Mouse (Mus musculus): ENCODE measurements at regions not wholly inside any gene's neighbourhood (a gene's known extent, or its start where the extent isn't known, plus 50 kb on each side); places are given as distances from the start of the nearest gene placed in this dataset.
"Not testable (repeated sequence)": the region's sequence is repeated elsewhere in the genome, so short reads cannot be mapped to it uniquely, and the experiment has no call there.

GRCm38 (mm10) chr7:129754737-129755136, 163.1 kb downstream of the Wdr11 start:
- Histone ChIP-seq H3K4me1 (no peaks in the 10 kb centered on the region), H3K9me3 (no peaks in the 10 kb centered on the region), H3K27me3 (ENCODE audit: insufficient read depth, poor library complexity, severe bottlenecking) (no peaks in the 10 kb centered on the region), H3K36me3 (no peaks in the 10 kb centered on the region), H3K4me3 (no peak overlapping the region), H3K27ac (no peak overlapping the region)
- DNase-seq (ENCODE audit: low spot score): no peak
- 79% methylated on average over 5 of the region's 5 CpGs for WGBS

GRCm38 (mm10) chr7:129756138-129756537, 164.5 kb downstream of the Wdr11 start:
- Histone ChIP-seq H3K36me3 (no peaks in the 10 kb centered on the region), H3K9me3 (no peaks in the 10 kb centered on the region), H3K4me3 (no peak overlapping the region), H3K27me3 (ENCODE audit: insufficient read depth, poor library complexity, severe bottlenecking) (no peaks in the 10 kb centered on the region), H3K4me1 (peaks cover 8% of the 10 kb centered on the region), H3K27ac (no peak overlapping the region)
- no peak for DNase-seq (ENCODE audit: low spot score)
- 82% methylated on average over 6 of the region's 6 CpGs for WGBS

- no peak for DNase-seq (ENCODE audit: low spot score)
- Histone ChIP-seq H3K36me3 (no peaks in the 10 kb centered on the region), H3K27me3 (ENCODE audit: insufficient read depth, poor library complexity, severe bottlenecking) (no peaks in the 10 kb centered on the region), H3K4me1 (peaks cover 24% of the 10 kb centered on the region), H3K9me3 (no peaks in the 10 kb centered on the region), H3K27ac (0 out of 2 replicates have a peak overlapping the region, but pooled peaks have one; percentile 11), H3K4me3 (no peak overlapping the region)
- WGBS: 81% methylated on average over 4 of the region's 4 CpGs
These were observed 168.2 kb downstream of the Wdr11 start for GRCm38 (mm10) chr7:129759848-129760247.

- 72% methylated on average over 2 of the region's 2 CpGs for WGBS
- Histone ChIP-seq H3K36me3 (no peaks in the 10 kb centered on the region), H3K27ac (0 out of 2 replicates have a peak overlapping the region, but pooled peaks have one; percentile 11), H3K9me3 (no peaks in the 10 kb centered on the region), H3K4me3 (no peak overlapping the region), H3K4me1 (peaks cover 24% of the 10 kb centered on the region), H3K27me3 (ENCODE audit: insufficient read depth, poor library complexity, severe bottlenecking) (no peaks in the 10 kb centered on the region)
- DNase-seq (ENCODE audit: low spot score): peak; percentile 76
These were observed 168.7 kb downstream of the Wdr11 start for GRCm38 (mm10) chr7:129760386-129760785.

- H3K36me3 ChIP-seq: no peaks in the 10 kb centered on the region
- H3K9me3 ChIP-seq: no peaks in the 10 kb centered on the region
- H3K27me3 ChIP-seq (ENCODE audit: insufficient read depth, poor library complexity, severe bottlenecking): no peaks in the 10 kb centered on the region
- peaks cover 24% of the 10 kb centered on the region for H3K4me1 ChIP-seq
- peak; percentile 71 for DNase-seq (ENCODE audit: low spot score)
- WGBS: 33% methylated on average over 5 of the region's 5 CpGs
- 0 out of 2 replicates have a peak overlapping the region, but pooled peaks have one; percentile 30 for H3K27ac ChIP-seq
- H3K4me3 ChIP-seq: no peak overlapping the region
These were observed 172.1 kb downstream of the Wdr11 start for GRCm38 (mm10) chr7:129763754-129764153.

- H3K9me3 ChIP-seq: no peaks in the 10 kb centered on the region
- no peaks in the 10 kb centered on the region for H3K27me3 ChIP-seq (ENCODE audit: insufficient read depth, poor library complexity, severe bottlenecking)
- WGBS: 83% methylated on average over 5 of the region's 5 CpGs
These were observed 172.8 kb downstream of the Wdr11 start for GRCm38 (mm10) chr7:129764456-129764970.

GRCm38 (mm10) chr7:129765681-129766080, 174.0 kb downstream of the Wdr11 start:
- no peak overlapping the region for H3K4me3 ChIP-seq
- DNase-seq (ENCODE audit: low spot score): peak; percentile 67
- H3K36me3 ChIP-seq: no peaks in the 10 kb centered on the region
- H3K9me3 ChIP-seq: no peaks in the 10 kb centered on the region
- H3K27ac ChIP-seq: no peak overlapping the region
- peaks cover 16% of the 10 kb centered on the region for H3K4me1 ChIP-seq
- H3K27me3 ChIP-seq (ENCODE audit: insufficient read depth, poor library complexity, severe bottlenecking): no peaks in the 10 kb centered on the region
- 86% methylated on average over 7 of the region's 7 CpGs for WGBS

More at GRCm38 (mm10) chr7:129764456-129764970, 172.8 kb downstream of the Wdr11 start:
- Histone ChIP-seq H3K36me3 (no peaks in the 10 kb centered on the region), H3K4me3 (no peak overlapping the region), H3K27ac (0 out of 2 replicates have a peak overlapping the region, but pooled peaks have one; percentile 30), H3K4me1 (peaks cover 24% of the 10 kb centered on the region)
- DNase-seq (ENCODE audit: low spot score): peak; percentile 73

GRCm38 (mm10) chr7:129766087-129766834, 174.6 kb downstream of the Wdr11 start:
- Histone ChIP-seq H3K27me3 (ENCODE audit: insufficient read depth, poor library complexity, severe bottlenecking) (peaks cover under 1% of the 10 kb centered on the region; the same call in 1 of the 2 replicates), H3K36me3 (no peaks in the 10 kb centered on the region), H3K27ac (no peak overlapping the region), H3K4me1 (peaks cover 18% of the 10 kb centered on the region), H3K9me3 (no peaks in the 10 kb centered on the region), H3K4me3 (no peak overlapping the region)
- 71% methylated on average over 6 of the region's 6 CpGs for WGBS
- peak; percentile 43 for DNase-seq (ENCODE audit: low spot score)

- DNase-seq (ENCODE audit: low spot score); H3K36me3 ChIP-seq; H3K27ac ChIP-seq; H3K9me3 ChIP-seq; H3K4me3 ChIP-seq: not testable (repeated sequence)
- H3K27me3 ChIP-seq (ENCODE audit: insufficient read depth, poor library complexity, severe bottlenecking): peaks cover 18% of the 10 kb centered on the region
- 85% methylated on average over 1 of the region's 1 CpGs for whole genome bisulfite sequencing
- peaks cover 23% of the 10 kb centered on the region for H3K4me1 ChIP-seq
These were observed 178.0 kb downstream of the Wdr11 start for GRCm38 (mm10) chr7:129769673-129770072.

GRCm38 (mm10) chr7:129771876-129772275, 180.2 kb downstream of the Wdr11 start:
- Histone ChIP-seq H3K27me3 (ENCODE audit: insufficient read depth, poor library complexity, severe bottlenecking) (peaks cover 30% of the 10 kb centered on the region), H3K27ac (no peak overlapping the region), H3K4me3 (no peak overlapping the region), H3K9me3 (no peaks in the 10 kb centered on the region), H3K36me3 (no peaks in the 10 kb centered on the region), H3K4me1 (peaks cover 23% of the 10 kb centered on the region)
- 73% methylated on average over 2 of the region's 2 CpGs for WGBS
- DNase-seq (ENCODE audit: low spot score): peak; percentile 54

GRCm38 (mm10) chr7:129772540-129773331, 181.1 kb downstream of the Wdr11 start:
- Histone ChIP-seq H3K4me1 (peaks cover 23% of the 10 kb centered on the region), H3K36me3 (no peaks in the 10 kb centered on the region), H3K9me3 (no peaks in the 10 kb centered on the region), H3K27me3 (ENCODE audit: insufficient read depth, poor library complexity, severe bottlenecking) (peaks cover 30% of the 10 kb centered on the region), H3K27ac (peak overlapping the region; percentile 52; the same call in 1 of the 2 replicates), H3K4me3 (no peak overlapping the region)
- 76% methylated on average over 11 of the region's 11 CpGs for WGBS
- peak; percentile 58 for DNase-seq (ENCODE audit: low spot score)

- Histone ChIP-seq H3K36me3 (no peaks in the 10 kb centered on the region), H3K27me3 (ENCODE audit: insufficient read depth, poor library complexity, severe bottlenecking) (peaks cover 34% of the 10 kb centered on the region), H3K27ac (peak overlapping the region; percentile 62), H3K4me3 (peak overlapping the region; percentile 46), H3K4me1 (peaks cover 23% of the 10 kb centered on the region), H3K9me3 (no peaks in the 10 kb centered on the region)
- peak; percentile 74 for DNase-seq (ENCODE audit: low spot score)
- WGBS: 5% methylated on average over 17 of the region's 17 CpGs
These were observed 182.7 kb downstream of the Wdr11 start for GRCm38 (mm10) chr7:129774261-129774861.

Measured in heart, embryonic 10.5 days (tissue).